Mouse (Mus musculus) Patski (cell line): ENCODE data around the gene Nol4l. TPM values are rescaled to one million over a fixed set of nuclear protein-coding genes. Genes with fewer than 3 reads are reported as not detected.
"Not testable (repeated sequence)": the region's sequence is repeated elsewhere in the genome, so short reads cannot be mapped to it uniquely, and the experiment has no call there.

Source experiments
- ATAC-seq: fragments of 100-300 bp; one replicate; pipeline ENCODE4 v1.8.0; 2021
- CTCF ChIA-PET: fragments of 350-600 bp; sonication (Branson Sonifier 250); formaldehyde crosslinking; loops from one replicate; lab custom pipeline; 2022; ENCODE audit warnings: inconsistent platforms; lab: Charles Lee
- POLR2A ChIA-PET: fragments of 350-600 bp; sonication (Branson Sonifier 250); formaldehyde crosslinking; loops from one replicate; lab custom pipeline; 2022; ENCODE audit warnings: antibody characterized with exemption, inconsistent platforms; lab: Charles Lee
- DNase-seq: peaks from one replicate; pipeline ENCODE4 v3.0.0-alpha.2; 2011; ENCODE audit warnings: low read depth, low spot score
- H3K27me3 ChIP-seq: fragments of 371-371 bp; one replicate; pipeline ENCODE4 v1.5.1; 2021
- CTCF ChIP-seq: fragments of 100-300 bp; IDR thresholded peaks from one replicate; pipeline ENCODE4 v1.5.1; 2021
- in situ Hi-C: fragments of 300-500 bp; cut with MboI; formaldehyde crosslinking; loops from 3 replicates; pipeline ENCODE4 v1.11.1; 2018; ENCODE audit warnings: low pct_unique_long_range_greater_than_20kb, mixed read lengths
- polyA plus RNA-seq: library from polyadenylated mRNA; unstranded; gene quantifications from one replicate; pipeline ENCODE4 v1.2.3, GENCODE M21; 2021

Nol4l gene
- polyA plus RNA-seq, 1 experiment from 2014 or later: 17.8 TPM

DNA sequence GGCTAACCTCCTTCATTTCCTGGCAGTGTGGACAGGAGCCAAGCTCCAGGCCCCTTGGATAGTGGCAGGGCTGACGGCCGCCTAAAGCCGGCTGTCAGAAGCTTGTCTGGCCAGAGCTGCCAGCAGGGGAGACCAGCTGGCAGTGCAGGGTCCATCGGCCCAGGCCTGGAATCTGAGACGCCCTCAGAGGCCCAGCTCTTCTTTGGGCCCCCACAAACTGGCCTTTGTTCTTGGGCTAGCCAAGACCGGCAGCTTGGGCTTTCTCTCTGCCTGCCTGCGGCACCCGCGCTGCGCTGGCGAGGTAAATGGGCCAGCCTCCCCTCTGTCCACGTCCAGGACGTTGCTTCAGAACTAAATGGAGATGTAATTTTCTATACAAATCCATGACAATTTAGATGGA, 32.9 kb downstream of the Nol4l start:
- ChIA-PET POLR2A (no interaction called here), CTCF (no interaction called here)
- ATAC-seq (no peak), DNase-seq (no peak)
- TF ChIP-seq CTCF: no peak
- in situ Hi-C loops: no loop called here
- no peaks in the 10 kb centered on the region for H3K27me3 ChIP-seq

DNA sequence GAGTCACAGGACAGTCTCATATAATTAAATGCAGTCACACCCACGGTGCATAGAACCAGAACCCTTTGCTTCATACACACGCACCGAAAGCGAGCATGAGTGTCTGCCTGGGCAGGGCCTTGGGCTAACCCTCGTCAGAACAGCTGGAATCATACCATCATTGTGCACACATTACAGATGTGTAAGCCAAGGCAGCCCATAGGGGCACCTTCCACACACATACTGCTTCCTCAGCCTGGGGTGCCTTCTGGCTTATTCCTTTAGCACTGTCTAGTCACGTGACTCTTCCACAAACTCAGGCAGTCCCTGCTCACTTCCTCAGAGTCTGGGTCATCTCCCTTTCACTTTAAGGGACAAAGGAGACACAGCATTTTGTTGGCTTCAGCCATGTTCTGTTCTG, 33.5 kb downstream of the Nol4l start:
- ChIA-PET CTCF (interaction anchor here (1.3 kb wide), 1 partner anchor 9 kb away, joined by 3 read pairs; no protein-coding TSS in a partner anchor), POLR2A (no interaction called here)
- DNase-seq (no peak), ATAC-seq (no peak)
- no peak for TF ChIP-seq CTCF
- in situ Hi-C loops: no loop called here
- H3K27me3 ChIP-seq: no peaks in the 10 kb centered on the region

DNA sequence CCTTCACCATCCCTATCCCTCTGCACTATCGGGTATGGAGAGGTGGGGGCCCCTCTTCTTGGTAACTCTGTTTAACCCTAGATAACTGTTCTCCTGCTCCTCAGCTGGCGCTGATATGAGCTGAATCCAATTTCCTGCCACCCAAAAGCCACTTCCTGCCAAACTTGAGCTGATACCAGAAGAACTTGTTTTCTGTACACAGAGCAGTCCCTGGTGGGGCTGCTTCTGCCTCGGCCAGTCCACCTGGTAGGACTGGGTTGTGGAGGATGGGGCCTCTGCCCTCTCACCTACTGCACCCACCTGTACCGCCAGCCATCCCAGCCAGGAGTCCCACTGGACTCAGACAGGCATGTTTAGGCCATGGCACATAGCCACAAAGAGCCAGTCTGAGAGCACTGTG, 34.0 kb downstream of the Nol4l start:
- CTCF ChIA-PET: interaction anchor here (1.3 kb wide), 1 partner anchor 10 kb away, joined by 3 read pairs; no protein-coding TSS in a partner anchor
- H3K27me3 ChIP-seq: no peaks in the 10 kb centered on the region
- no peak for TF ChIP-seq CTCF
- in situ Hi-C loops: no loop called here
- DNase-seq: no peak
- POLR2A ChIA-PET: no interaction called here
- ATAC-seq: no peak

DNA sequence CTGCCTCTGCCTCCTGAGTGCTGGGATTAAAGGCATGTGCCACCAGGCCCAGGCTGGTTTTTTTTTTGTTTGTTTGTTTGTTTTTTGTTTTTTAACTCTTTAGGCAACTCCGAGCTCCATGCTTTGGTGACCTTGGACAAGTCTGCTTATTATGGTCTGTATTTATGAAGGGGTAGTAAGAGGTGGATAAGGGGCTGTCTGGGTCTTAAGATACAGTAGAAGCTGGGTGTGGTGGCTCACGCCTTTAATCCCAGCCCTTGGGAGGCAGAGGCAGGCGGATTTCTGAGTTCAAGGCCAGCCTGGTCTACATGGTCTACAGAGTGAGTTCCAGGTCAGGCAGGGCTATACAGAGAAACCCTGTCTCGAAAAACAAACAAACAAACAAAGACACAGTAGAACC, 34.4 kb downstream of the Nol4l start:
- POLR2A ChIA-PET, DNase-seq, H3K27me3 ChIP-seq, in situ Hi-C loops, ATAC-seq: not testable (repeated sequence)
- CTCF ChIA-PET: interaction anchor here (1.3 kb wide), 1 partner anchor 10 kb away, joined by 3 read pairs; no protein-coding TSS in a partner anchor

DNA sequence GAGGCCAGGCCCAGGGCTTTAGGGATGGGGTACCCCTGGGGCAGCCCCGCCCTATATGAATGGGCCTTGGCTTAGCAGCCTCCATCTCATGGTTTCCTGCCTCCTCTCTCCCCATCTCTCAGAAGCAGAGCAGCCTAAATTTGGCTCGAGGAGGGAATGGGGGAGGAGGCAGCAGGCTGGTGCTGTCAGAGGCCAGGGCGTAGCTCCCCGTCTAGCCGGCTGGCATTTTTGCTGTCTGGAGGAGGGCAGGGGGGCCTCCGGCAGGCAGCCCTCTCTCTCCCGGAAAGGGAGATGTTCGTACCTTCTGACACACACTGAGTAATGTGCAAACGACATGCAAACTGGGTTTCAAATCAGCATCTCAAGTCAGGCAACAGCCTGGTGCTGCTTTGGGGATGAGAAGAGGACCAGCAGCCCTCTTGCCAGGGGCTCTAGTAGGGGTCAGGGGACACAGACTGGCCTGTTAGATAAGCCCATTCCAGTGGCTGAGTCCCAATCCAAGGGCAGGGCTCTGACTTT, 35.4 kb downstream of the Nol4l start:
- no peaks in the 10 kb centered on the region for H3K27me3 ChIP-seq
- in situ Hi-C loops: no loop called here
- ATAC-seq (no peak), DNase-seq (no peak)
- ChIA-PET POLR2A (no interaction called here), CTCF (interaction anchor here (1.3 kb wide), 1 partner anchor 16 kb away, joined by 5 read pairs; no protein-coding TSS in a partner anchor)
- no peak for TF ChIP-seq CTCF

DNA sequence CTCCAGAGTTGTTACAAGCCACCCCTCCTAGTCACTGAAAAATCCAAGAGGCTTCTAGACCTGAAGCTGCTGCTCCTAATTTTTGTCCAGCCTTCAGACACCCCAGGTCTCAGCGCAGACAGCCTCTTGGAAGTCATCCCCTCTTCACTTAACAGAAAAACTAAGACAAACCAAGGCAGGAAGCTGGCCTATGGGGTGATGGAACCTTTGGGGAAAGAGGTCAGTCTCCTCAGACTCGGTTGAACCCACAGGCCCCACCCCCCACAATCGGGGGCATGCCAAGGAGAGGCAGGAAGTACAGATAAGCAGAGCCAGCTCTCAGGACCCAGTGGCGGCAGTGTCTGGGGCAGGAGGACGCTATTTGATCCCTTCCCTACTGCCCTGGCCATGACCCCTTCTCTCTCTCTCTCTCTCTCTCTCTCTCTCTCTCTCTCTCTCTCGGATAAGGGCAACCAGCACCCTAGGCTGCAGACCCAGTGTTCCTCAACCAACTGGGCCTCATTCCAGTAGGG, 35.9 kb downstream of the Nol4l start:
- TF ChIP-seq CTCF: no peak
- ATAC-seq: no peak
- POLR2A ChIA-PET: no interaction called here
- in situ Hi-C loops: no loop called here
- CTCF ChIA-PET: interaction anchor here (1.3 kb wide), 1 partner anchor 15 kb away, joined by 5 read pairs; no protein-coding TSS in a partner anchor
- DNase-seq: no peak
- H3K27me3 ChIP-seq: no peaks in the 10 kb centered on the region

DNA sequence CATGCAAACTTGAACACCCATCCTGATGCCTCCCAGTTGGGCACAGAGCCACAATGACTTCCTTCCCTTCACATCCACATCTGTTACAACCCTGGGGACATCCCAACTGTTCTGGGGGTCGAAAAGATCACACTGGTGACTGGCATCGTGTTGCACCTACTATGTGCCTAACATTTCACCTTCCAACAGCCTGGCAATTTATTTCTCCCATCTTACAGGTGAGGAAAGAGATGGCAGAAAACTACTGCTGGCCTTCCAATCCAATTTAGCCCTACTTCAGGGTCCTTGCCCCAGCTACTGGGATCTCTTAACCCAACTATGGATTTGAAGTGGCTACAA, 36.4 kb downstream of the Nol4l start:
- H3K27me3 ChIP-seq: no peaks in the 10 kb centered on the region
- in situ Hi-C loops: no loop called here
- ChIA-PET CTCF (interaction anchor here (1.3 kb wide), 1 partner anchor 15 kb away, joined by 5 read pairs; no protein-coding TSS in a partner anchor), POLR2A (no interaction called here)
- TF ChIP-seq CTCF: no peak
- ATAC-seq (no peak), DNase-seq (no peak)

DNA sequence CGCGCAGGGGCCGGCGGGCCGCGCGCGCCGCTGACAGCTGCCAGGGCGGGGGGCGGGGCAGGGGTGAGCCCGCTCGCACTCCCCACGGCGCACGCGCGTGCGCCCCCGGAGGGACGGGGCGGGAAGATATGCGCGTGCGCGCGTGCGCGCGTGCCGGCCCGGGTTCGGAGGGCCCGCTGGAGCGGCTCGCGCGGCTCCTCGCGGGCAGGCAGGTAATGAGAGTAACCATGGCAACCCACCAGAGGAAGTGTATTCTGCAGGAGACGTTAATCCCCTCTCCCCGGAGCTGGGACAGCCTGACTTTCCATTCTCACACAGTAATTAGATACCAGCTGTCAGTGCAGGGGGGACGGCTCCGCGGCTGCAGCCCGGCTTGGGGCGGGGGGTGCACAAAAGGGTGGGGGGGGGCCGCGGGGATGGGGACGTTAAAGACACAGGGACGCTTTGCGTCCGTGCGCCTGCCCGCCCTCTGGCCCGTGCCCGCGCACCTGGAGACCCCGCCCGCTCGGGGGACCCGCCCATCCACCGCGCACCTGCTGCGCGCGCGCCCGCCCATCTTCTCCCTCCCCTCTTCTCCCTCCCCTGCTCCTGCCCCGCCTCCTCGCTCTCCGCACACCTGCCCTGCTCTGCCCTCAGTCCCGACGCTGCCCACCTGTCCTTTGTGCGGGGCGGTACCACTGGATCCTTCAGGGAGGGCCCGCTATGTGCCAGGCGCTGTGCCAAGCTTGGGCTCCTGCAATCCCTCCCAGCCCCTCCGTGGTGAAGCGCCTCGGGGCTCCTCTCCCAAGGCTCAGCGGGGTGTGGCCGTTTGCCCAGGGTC, 37.0 kb downstream of the Nol4l start, which contains the start of gene 4930404H24Rik:
4930404H24Rik (plus strand) TSS at position 218 of the 820 bp plus-strand sequence.
- no peaks in the 10 kb centered on the region for H3K27me3 ChIP-seq
- no peak for TF ChIP-seq CTCF
- in situ Hi-C loops: no loop called here
- ATAC-seq (peak; percentile 18), DNase-seq (peak; percentile 43)
- ChIA-PET POLR2A (no interaction called here), CTCF (interaction anchor here (1.3 kb wide), 1 partner anchor 14 kb away, joined by 5 read pairs; no protein-coding TSS in a partner anchor)

DNA sequence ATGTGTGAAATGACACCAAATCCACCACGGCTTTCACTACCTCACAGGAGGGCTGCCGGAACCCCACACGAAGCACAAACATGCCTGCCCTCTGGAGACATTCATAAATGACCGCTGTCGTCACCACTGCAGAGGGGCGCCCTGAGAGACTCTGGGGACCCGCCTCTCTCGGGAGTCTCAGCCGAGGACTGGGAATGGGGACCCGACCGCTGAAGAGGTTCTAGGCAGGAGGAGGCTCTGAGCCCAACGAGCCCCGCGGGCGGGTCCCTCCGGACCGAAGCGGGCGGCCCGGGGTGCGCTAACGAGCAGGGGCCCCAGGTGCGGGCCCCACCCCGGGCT, 37.6 kb downstream of the Nol4l start:
- no peaks in the 10 kb centered on the region for H3K27me3 ChIP-seq
- ChIA-PET POLR2A (no interaction called here), CTCF (no interaction called here)
- DNase-seq: no peak
- in situ Hi-C loops: no loop called here
- ATAC-seq: peak; percentile 18
- TF ChIP-seq CTCF: no peak

DNA sequence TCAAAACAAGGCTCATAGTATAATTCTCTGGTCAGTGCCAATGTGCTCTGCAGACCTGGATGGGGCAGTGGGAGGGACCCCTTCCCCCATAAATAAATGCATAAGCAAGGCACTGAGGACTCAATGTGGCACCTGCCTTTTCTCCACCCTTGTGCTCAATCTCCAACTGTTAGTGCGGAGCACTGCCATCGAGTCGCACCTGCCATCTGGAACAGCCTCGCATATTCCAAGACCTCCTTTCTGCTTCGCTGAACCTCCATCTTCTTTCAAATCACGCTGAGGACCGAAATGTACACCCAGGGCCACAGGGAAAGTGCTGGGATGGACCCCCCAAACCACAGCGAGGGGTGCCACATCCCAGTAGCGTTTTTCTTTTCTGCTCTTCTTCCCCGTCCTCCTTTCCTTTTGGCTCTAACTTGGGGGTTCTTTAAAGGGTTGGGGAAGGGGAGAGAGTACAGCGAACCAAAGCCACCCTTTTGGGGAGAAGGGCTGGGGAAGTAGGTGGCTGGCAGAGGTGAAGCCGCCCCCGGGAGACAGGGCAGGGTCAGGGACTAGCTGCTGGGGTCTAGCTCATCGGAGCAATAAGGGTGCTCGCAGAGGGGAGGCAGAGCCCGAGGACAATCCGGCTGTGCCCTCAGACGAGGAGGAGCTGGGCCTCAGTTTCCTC, 38.1 kb downstream of the Nol4l start:
- no peaks in the 10 kb centered on the region for H3K27me3 ChIP-seq
- ChIA-PET POLR2A (no interaction called here), CTCF (no interaction called here)
- in situ Hi-C loops: no loop called here
- no peak for ATAC-seq
- no peak for DNase-seq
- TF ChIP-seq CTCF: no peak
